Mouse (Mus musculus) ZHBTc4 (cell line): ENCODE measurements around the gene Dlst.

ENCODE experiments used
- DNase-seq: peaks from one replicate; pipeline ENCODE4 v3.0.0-alpha.2; 2011; ENCODE audit warnings: low read depth, low spot score

Dlst gene

GRCm38 (mm10) chr12:85181475-85182344, 71.1 kb downstream of the Dlst start:
- DNase-seq = no peak

- no peak for DNase-seq
These were observed 71.7 kb downstream of the Dlst start for GRCm38 (mm10) chr12:85182345-85182643.

DNA sequence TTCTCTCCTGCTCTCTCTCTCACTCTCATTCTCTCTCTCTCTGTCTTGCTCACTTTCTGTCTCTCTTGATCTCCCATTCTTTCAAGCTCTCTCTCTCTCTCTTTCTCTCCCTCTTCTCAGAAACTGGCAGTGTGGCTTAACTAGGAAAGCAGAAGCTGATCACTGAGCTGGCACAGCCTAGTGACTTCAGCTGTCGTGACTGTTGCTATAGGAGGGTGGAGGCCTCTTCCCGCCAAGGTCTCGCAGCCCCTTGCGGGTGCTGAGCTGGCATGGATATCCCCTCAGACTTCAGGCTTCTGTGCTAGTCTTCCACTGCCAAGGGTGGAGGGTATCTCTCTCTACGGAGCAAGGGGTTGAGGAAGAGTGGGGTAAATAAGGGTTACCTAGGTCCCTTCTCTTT, 72.3 kb downstream of the Dlst start:
- no peak for DNase-seq

- no peak for DNase-seq
These were observed 73.5 kb downstream of the Dlst start for GRCm38 (mm10) chr12:85184118-85184517.
